Mouse (Mus musculus) neural tube, embryonic 11.5 days (tissue): ENCODE results near the gene Gcsam. TPM values are rescaled to one million over a fixed set of nuclear protein-coding genes. Genes with fewer than 3 reads are reported as not detected.

ENCODE experiments used
- ATAC-seq: fragments of 200-750 bp; cut with Nextera tagmentation; 2 replicates; pipeline ENCODE4 v1.8.0; 2017; ENCODE audit warnings: moderate number of reproducible peaks, mild to moderate bottlenecking, moderate TSS enrichment, moderate library complexity; ENCODE audit not compliant: insufficient read depth, low FRiP score, low TSS enrichment
- DNase-seq: peaks from one replicate; pipeline ENCODE4 v3.0.0-alpha.2; 2015; ENCODE audit warnings: low spot score
- H3K27ac ChIP-seq: fragments of 300-500 bp; sonication (generic); 2 replicates; pipeline ENCODE4 v1.5.1; 2014; ENCODE audit warnings: low read depth, mild to moderate bottlenecking, low read length
- H3K27me3 ChIP-seq: fragments of 300-500 bp; sonication (generic); 2 replicates; pipeline ENCODE4 v1.6.1; 2014; ENCODE audit warnings: mild to moderate bottlenecking, low read length, mixed read lengths; ENCODE audit not compliant: control insufficient read depth, insufficient read depth
- H3K36me3 ChIP-seq: fragments of 300-500 bp; sonication (generic); 2 replicates; pipeline ENCODE4 v1.6.1; 2014; ENCODE audit warnings: mild to moderate bottlenecking, low read length, moderate library complexity, mixed read lengths; ENCODE audit not compliant: control insufficient read depth, insufficient read depth
- H3K4me1 ChIP-seq: fragments of 300-500 bp; sonication (generic); 2 replicates; pipeline ENCODE4 v1.6.1; 2014; ENCODE audit warnings: low read length, mixed read lengths; ENCODE audit not compliant: control insufficient read depth, insufficient read depth
- H3K4me2 ChIP-seq: fragments of 300-500 bp; sonication (generic); 2 replicates; pipeline ENCODE4 v1.6.1; 2014; ENCODE audit warnings: low read depth, mild to moderate bottlenecking, moderate library complexity
- H3K4me3 ChIP-seq: fragments of 300-500 bp; sonication (generic); 2 replicates; pipeline ENCODE4 v1.5.1; 2014; ENCODE audit warnings: low read depth, low read length
- H3K9ac ChIP-seq: fragments of 300-500 bp; sonication (generic); 2 replicates; pipeline ENCODE4 v1.6.1; 2014; ENCODE audit warnings: mild to moderate bottlenecking, low read length
- H3K9me3 ChIP-seq: fragments of 300-500 bp; sonication (generic); 2 replicates; pipeline ENCODE4 v1.6.1; 2016; ENCODE audit warnings: low read length; ENCODE audit not compliant: control insufficient read depth
- WGBS: fragments of 180-500 bp; shearing (Covaris S2); extraction: QIAGEN DNeasy Blood & Tissue Kit; methylation state at CpG from one replicate; pipeline ENCODE4 v1.1.7; 2014; 5-methylcytosine and 5-hydroxymethylcytosine counted together
- polyA plus RNA-seq: library from polyadenylated mRNA; unstranded; fragments of >200 nt; fragmentation: Nextera tagmentation; extraction: Ambion mirVana; gene quantifications from 2 replicates; pipeline ENCODE4 v1.2.1, GENCODE M21; 2014

Gene Gcsam
- polyA plus RNA-seq, 1 experiment from 2014 or later, result 0.12 TPM

DNA sequence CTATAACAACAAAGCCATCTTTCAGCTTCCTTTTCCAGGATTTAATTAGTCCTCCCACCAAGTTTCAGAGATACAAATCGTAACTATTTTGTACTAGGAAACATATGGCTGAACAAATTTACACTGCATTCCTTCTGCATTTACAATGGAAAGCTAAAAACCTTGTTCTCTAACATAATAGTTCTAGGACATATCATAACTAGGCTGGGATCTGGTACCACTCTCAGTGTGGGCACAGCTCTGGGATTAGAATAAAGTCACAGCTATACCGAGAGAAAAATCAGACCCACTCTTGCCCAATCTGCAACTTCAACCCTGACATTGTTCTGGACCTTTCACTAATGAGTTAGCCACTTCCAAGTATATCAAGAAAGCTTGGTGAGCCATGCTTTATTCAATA, 25.6 kb downstream of the Gcsam start:
- Histone ChIP-seq H3K36me3 (no peaks in the 10 kb centered on the region), H3K4me1 (no peaks in the 10 kb centered on the region), H3K27ac (no peak overlapping the region), H3K9ac (no peak overlapping the region), H3K4me2 (no peak overlapping the region), H3K9me3 (no peaks in the 10 kb centered on the region), H3K4me3 (no peak overlapping the region), H3K27me3 (no peaks in the 10 kb centered on the region)
- WGBS, result 92% methylated on average over 2 of the region's 2 CpGs
- DNase-seq (no peak), ATAC-seq (no peak)

DNA sequence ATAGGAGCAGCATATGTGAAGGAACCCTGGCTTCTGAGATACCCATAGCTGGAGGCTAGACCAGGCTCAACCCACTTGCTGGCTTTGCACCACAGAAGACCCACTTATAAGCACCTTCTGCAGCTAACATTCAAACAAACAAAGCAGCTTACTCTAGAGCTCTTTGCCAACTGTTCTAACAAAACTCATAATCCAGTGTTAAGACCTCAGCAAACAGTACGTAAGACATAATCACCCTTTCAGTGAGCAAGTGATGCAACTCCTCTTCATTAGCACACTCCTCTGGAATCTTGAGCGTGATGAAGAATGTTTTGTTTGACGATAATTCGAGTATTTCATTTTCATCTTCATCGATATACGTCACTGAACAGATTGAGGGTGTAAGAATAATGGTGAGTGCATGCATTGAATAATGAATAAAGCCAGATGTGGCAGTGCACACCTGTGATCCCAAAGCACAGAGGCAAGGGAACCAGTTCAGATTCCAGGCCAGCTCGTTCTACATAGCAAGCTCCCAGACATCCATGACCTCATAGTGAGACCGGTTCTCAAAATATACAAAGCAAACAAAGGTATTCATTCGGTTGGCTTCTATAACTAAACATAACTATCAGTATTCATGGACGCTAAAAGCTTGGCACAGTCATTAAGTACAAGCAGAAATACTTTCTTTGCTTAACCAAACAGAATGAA, 30.0 kb downstream of the Gcsam start:
- no peak overlapping the region for H3K4me2 ChIP-seq
- H3K27me3 ChIP-seq, result no peaks in the 10 kb centered on the region
- H3K9ac ChIP-seq, result no peak overlapping the region
- 84% methylated on average over 10 of the region's 10 CpGs for WGBS
- H3K4me3 ChIP-seq, result no peak overlapping the region
- H3K36me3 ChIP-seq, result no peaks in the 10 kb centered on the region
- H3K4me1 ChIP-seq, result no peaks in the 10 kb centered on the region
- H3K27ac ChIP-seq, result no peak overlapping the region
- DNase-seq (no peak), ATAC-seq (no peak)
- no peaks in the 10 kb centered on the region for H3K9me3 ChIP-seq

GRCm38 (mm10) chr16:45641301-45641700, 31.1 kb downstream of the Gcsam start:
- no peak overlapping the region for H3K4me3 ChIP-seq
- DNase-seq (no peak), ATAC-seq (no peak)
- H3K36me3 ChIP-seq, result no peaks in the 10 kb centered on the region
- WGBS, result 82% methylated on average over 3 of the region's 3 CpGs
- no peaks in the 10 kb centered on the region for H3K4me1 ChIP-seq
- H3K9me3 ChIP-seq, result no peaks in the 10 kb centered on the region
- H3K27me3 ChIP-seq, result no peaks in the 10 kb centered on the region
- H3K4me2 ChIP-seq, result no peak overlapping the region
- H3K9ac ChIP-seq, result no peak overlapping the region
- no peak overlapping the region for H3K27ac ChIP-seq

DNA sequence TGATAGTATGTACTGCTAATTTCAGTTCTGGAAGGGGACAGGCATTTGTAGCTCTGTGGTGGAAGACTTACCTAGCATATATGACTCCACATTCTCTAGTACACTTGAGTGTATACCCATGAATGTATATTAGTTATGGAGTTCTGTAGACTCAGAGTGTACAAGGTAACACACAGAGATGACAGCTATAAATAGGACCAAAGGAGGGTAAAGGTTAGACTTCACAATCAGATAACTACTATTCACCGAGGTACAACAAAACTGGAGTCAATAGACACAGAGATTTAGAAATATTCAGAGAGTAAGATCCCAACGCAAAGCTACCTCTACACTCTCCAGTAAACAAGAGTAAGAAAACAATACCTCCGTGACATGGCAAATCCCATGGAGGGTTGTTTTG, 33.8 kb downstream of the Gcsam start:
- DNase-seq, result no peak
- no peak for ATAC-seq
- Histone ChIP-seq H3K27ac (no peak overlapping the region), H3K4me3 (no peak overlapping the region), H3K9me3 (no peaks in the 10 kb centered on the region), H3K36me3 (no peaks in the 10 kb centered on the region), H3K27me3 (no peaks in the 10 kb centered on the region), H3K9ac (no peak overlapping the region), H3K4me1 (no peaks in the 10 kb centered on the region), H3K4me2 (no peak overlapping the region)
- WGBS, result 90% methylated on average over 3 of the region's 3 CpGs

GRCm38 (mm10) chr16:45644380-45644779, 34.2 kb downstream of the Gcsam start:
- DNase-seq (no peak), ATAC-seq (no peak)
- no peaks in the 10 kb centered on the region for H3K36me3 ChIP-seq
- no peak overlapping the region for H3K9ac ChIP-seq
- no peak overlapping the region for H3K4me2 ChIP-seq
- H3K27ac ChIP-seq, result no peak overlapping the region
- no peaks in the 10 kb centered on the region for H3K27me3 ChIP-seq
- H3K4me3 ChIP-seq, result no peak overlapping the region
- H3K4me1 ChIP-seq, result no peaks in the 10 kb centered on the region
- no peaks in the 10 kb centered on the region for H3K9me3 ChIP-seq
- 70% methylated on average over 6 of the region's 6 CpGs for WGBS

- WGBS, result 71% methylated on average over 2 of the region's 2 CpGs
- ATAC-seq, result no peak
These were observed 41.3 kb downstream of the Gcsam start for GRCm38 (mm10) chr16:45651497-45651896.

GRCm38 (mm10) chr16:45653009-45653933, 43.1 kb downstream of the Gcsam start:
- H3K4me2 ChIP-seq, result peak overlapping the region; percentile 37
- no peak overlapping the region for H3K9ac ChIP-seq
- WGBS, result 11% methylated on average over 17 of the region's 17 CpGs
- H3K36me3 ChIP-seq, result no peaks in the 10 kb centered on the region
- no peaks in the 10 kb centered on the region for H3K9me3 ChIP-seq
- 0 out of 2 replicates have a peak overlapping the region, but pooled peaks have one; percentile 8 for H3K4me3 ChIP-seq
- H3K27ac ChIP-seq, result no peak overlapping the region
- H3K27me3 ChIP-seq, result peaks cover 4% of the 10 kb centered on the region; the same call in 1 of the 2 replicates
- H3K4me1 ChIP-seq, result peaks cover 4% of the 10 kb centered on the region; the same call in 1 of the 2 replicates
- no peak for ATAC-seq
- no peak for DNase-seq

More at GRCm38 (mm10) chr16:45651497-45651896, 41.3 kb downstream of the Gcsam start:
- Histone ChIP-seq H3K27me3 (peaks cover 4% of the 10 kb centered on the region; the same call in 1 of the 2 replicates), H3K4me1 (peaks cover 4% of the 10 kb centered on the region; the same call in 1 of the 2 replicates), H3K36me3 (no peaks in the 10 kb centered on the region), H3K9me3 (no peaks in the 10 kb centered on the region), H3K4me2 (no peak overlapping the region), H3K9ac (no peak overlapping the region), H3K27ac (no peak overlapping the region), H3K4me3 (no peak overlapping the region)
- DNase-seq, result no peak

DNA sequence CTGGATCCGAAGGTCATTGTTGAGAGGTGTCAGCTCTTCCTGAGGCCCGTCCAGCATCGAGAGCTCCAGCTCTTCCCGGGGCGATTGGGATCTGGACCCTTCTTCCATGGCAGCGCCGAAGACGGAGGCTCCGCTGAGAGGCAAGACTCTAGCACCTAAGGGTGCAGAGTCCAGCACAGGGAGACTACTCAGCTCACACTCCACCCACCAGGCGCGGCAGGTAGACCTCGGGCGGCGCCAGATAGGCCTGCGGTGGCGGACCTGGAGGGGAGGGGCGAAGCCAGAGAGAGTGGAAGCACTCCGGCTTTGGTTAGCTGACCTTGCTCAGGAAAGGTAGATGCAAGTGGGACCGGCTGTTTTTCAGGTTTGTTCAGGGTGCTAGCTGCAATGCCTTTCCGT, 43.8 kb downstream of the Gcsam start, which contains the start of gene BC016579:
Gene BC016579 (minus strand): TSS at position 135 of the 399 bp plus-strand sequence.
- 6% methylated on average over 20 of the region's 20 CpGs for WGBS
- no peak within 1 kb of the TSS for H3K9ac ChIP-seq
- H3K27me3 ChIP-seq, result peaks cover 4% of the 10 kb centered on the region; the same call in 1 of the 2 replicates
- ATAC-seq (no peak), DNase-seq (no peak)
- peaks cover 4% of the 10 kb centered on the region; the same call in 1 of the 2 replicates for H3K4me1 ChIP-seq
- no peak within 1 kb of the TSS for H3K27ac ChIP-seq
- no peaks in the 10 kb centered on the region for H3K9me3 ChIP-seq
- 0 out of 2 replicates have a peak within 1 kb of the TSS, but pooled peaks have one; percentile 8 for H3K4me3 ChIP-seq
- H3K4me2 ChIP-seq, result peak within 1 kb of the TSS; percentile 37
- no peaks in the 10 kb centered on the region for H3K36me3 ChIP-seq
